In genomic region chr13:56356999-56357398, GRCm38 (mm10) we compare ENCODE assay signal across 24 mouse cellular contexts.
DNase-seq lines count a peak whose midpoint lies in the region; ATAC-seq lines count a peak whose summit lies in the region.
"Had no signal": no experiment of that assay in that cellular context is flagged by ENCODE, and none has a peak within 500 bp of the region (broad histone marks: within the 10 kb centered on the region; RNA-seq: fewer than 3 reads in every experiment).

No protein-coding gene starts in this region.

- no peak overlapping the region for H3K4me3 ChIP-seq in liver, embryonic 11.5 days (ENCODE audit: low read depth, low read length)
- 0 out of 2 replicates have a peak overlapping the region, but pooled peaks have one; percentile 5 for H3K4me3 ChIP-seq in liver, embryonic 13.5 days (replicated peaks)
- no peak overlapping the region for H3K4me3 ChIP-seq in liver, embryonic 15.5 days (replicated peaks)
- no peak overlapping the region for H3K4me3 ChIP-seq in forebrain, embryonic 13.5 days
- H3K4me3 ChIP-seq: embryonic facial prominence, embryonic 13.5 days; embryonic facial prominence, embryonic 15.5 days; forebrain, embryonic 10.5 days; forebrain, embryonic 12.5 days; forebrain, embryonic 15.5 days had no signal

- peak; percentile 21 for DNase-seq in liver
- DNase-seq in liver, embryonic 11.5 days (ENCODE audit: low spot score): no peak
- DNase-seq in c-Kit-positive CD71-positive TER-119-positive erythroid progenitor cells, embryonic 14.5 days (ENCODE audit: low spot score): peak; percentile 4
- peak; percentile 18 for DNase-seq in liver, embryonic 13.5 days
- no peak for DNase-seq in spleen, postnatal 4 days (ENCODE audit: low spot score in 2 of 2)
- DNase-seq: adrenal gland, adult 8-10 months; adrenal gland, postnatal 14 days; adrenal gland, postnatal 36 days; cerebellum, adult 11 months; cerebellum, adult 18-20 months; cerebellum, adult 8-10 months; cerebellum, adult 9-11 months; cerebellum, postnatal 14 days; cerebellum, postnatal 36 days; embryo, embryonic 11 days; forebrain, postnatal 0 days had no signal

- H3K4me2 ChIP-seq in liver, embryonic 11.5 days: no peak overlapping the region
- peak overlapping the region; percentile 23; the same call in 1 of the 2 replicates for H3K4me2 ChIP-seq in liver, embryonic 13.5 days
- H3K4me2 ChIP-seq in liver, embryonic 15.5 days: 0 out of 2 replicates have a peak overlapping the region, but pooled peaks have one; percentile 7
- no peak overlapping the region for H3K4me2 ChIP-seq in forebrain, embryonic 13.5 days
- H3K4me2 ChIP-seq: embryonic facial prominence, embryonic 13.5 days; embryonic facial prominence, embryonic 15.5 days; forebrain, embryonic 12.5 days; forebrain, embryonic 15.5 days had no signal

- H3K27me3 ChIP-seq in liver, embryonic 11.5 days (replicated peaks; ENCODE audit: control insufficient read depth, insufficient read depth, low read length): no peaks in the 10 kb centered on the region
- H3K27me3 ChIP-seq in liver, embryonic 13.5 days: no peaks in the 10 kb centered on the region
- H3K27me3 ChIP-seq in liver, embryonic 15.5 days: no peaks in the 10 kb centered on the region
- H3K27me3 ChIP-seq in forebrain, embryonic 13.5 days: no peaks in the 10 kb centered on the region
- H3K27me3 ChIP-seq: embryonic facial prominence, embryonic 13.5 days; embryonic facial prominence, embryonic 15.5 days; forebrain, embryonic 15.5 days had no signal

- H3K9me3 ChIP-seq in liver, embryonic 11.5 days (ENCODE audit: control insufficient read depth, low read length): no peaks in the 10 kb centered on the region
- H3K9me3 ChIP-seq in liver, embryonic 13.5 days (replicated peaks): no peaks in the 10 kb centered on the region
- H3K9me3 ChIP-seq in liver, embryonic 15.5 days (replicated peaks): no peaks in the 10 kb centered on the region
- no peaks in the 10 kb centered on the region for H3K9me3 ChIP-seq in forebrain, embryonic 13.5 days (replicated peaks)
- H3K9me3 ChIP-seq: embryonic facial prominence, embryonic 13.5 days; embryonic facial prominence, embryonic 15.5 days; forebrain, embryonic 10.5 days; forebrain, embryonic 12.5 days; forebrain, embryonic 15.5 days had no signal

- no peaks in the 10 kb centered on the region for H3K36me3 ChIP-seq in liver, embryonic 11.5 days (ENCODE audit: control insufficient read depth, insufficient read depth, low read length)
- H3K36me3 ChIP-seq in liver, embryonic 13.5 days: no peaks in the 10 kb centered on the region
- no peaks in the 10 kb centered on the region for H3K36me3 ChIP-seq in liver, embryonic 15.5 days (replicated peaks)
- H3K36me3 ChIP-seq in forebrain, embryonic 13.5 days (ENCODE audit: poor library complexity, severe bottlenecking): no peaks in the 10 kb centered on the region
- H3K36me3 ChIP-seq: embryonic facial prominence, embryonic 13.5 days; embryonic facial prominence, embryonic 15.5 days; forebrain, embryonic 10.5 days; forebrain, embryonic 12.5 days; forebrain, embryonic 15.5 days had no signal

- H3K9ac ChIP-seq in liver, embryonic 11.5 days (ENCODE audit: low read depth, low read length): no peak overlapping the region
- H3K9ac ChIP-seq in liver, embryonic 13.5 days: no peak overlapping the region
- H3K9ac ChIP-seq in liver, embryonic 15.5 days: no peak overlapping the region
- H3K9ac ChIP-seq in forebrain, embryonic 13.5 days: no peak overlapping the region
- H3K9ac ChIP-seq: embryonic facial prominence, embryonic 13.5 days; embryonic facial prominence, embryonic 15.5 days; forebrain, embryonic 12.5 days; forebrain, embryonic 15.5 days; forebrain, postnatal 0 days had no signal

- WGBS in liver, embryonic 11.5 days: 38% methylated on average over 1 of the region's 1 CpGs
- WGBS in liver, embryonic 13.5 days (ENCODE audit: insufficient replicate concordance): 12% methylated on average over 1 of the region's 1 CpGs
- WGBS in liver, embryonic 15.5 days (ENCODE audit: insufficient replicate concordance): 24% methylated on average over 1 of the region's 1 CpGs
- 64% methylated on average over 1 of the region's 1 CpGs for WGBS in forebrain, embryonic 13.5 days

- no peak for ATAC-seq in liver, embryonic 11.5 days (replicated peaks; ENCODE audit: low FRiP score)
- peak; percentile 62 for ATAC-seq in liver, embryonic 13.5 days (ENCODE audit: low read depth)
- no peak for ATAC-seq in liver, embryonic 15.5 days (ENCODE audit: insufficient read depth)
- ATAC-seq in forebrain, embryonic 13.5 days: no peak
- ATAC-seq: activated CD4-positive, CD25-positive, alpha-beta regulatory T cell, adult 4 months; forebrain, embryonic 15.5 days; forebrain, postnatal 0 days had no signal

- no peaks in the 10 kb centered on the region for H3K4me1 ChIP-seq in liver, embryonic 11.5 days (replicated peaks; ENCODE audit: control insufficient read depth, insufficient read depth, low read length)
- H3K4me1 ChIP-seq in liver, embryonic 13.5 days (replicated peaks): peaks cover 14% of the 10 kb centered on the region
- H3K4me1 ChIP-seq in liver, embryonic 15.5 days (replicated peaks): peaks cover 4% of the 10 kb centered on the region; the same call in 1 of the 2 replicates
- no peaks in the 10 kb centered on the region for H3K4me1 ChIP-seq in forebrain, embryonic 13.5 days
- H3K4me1 ChIP-seq: forebrain, embryonic 10.5 days; forebrain, embryonic 12.5 days; forebrain, embryonic 15.5 days had no signal

- H3K27ac ChIP-seq in liver, embryonic 11.5 days (ENCODE audit: low read depth, low read length): no peak overlapping the region
- no peak overlapping the region for H3K27ac ChIP-seq in liver, embryonic 13.5 days
- no peak overlapping the region for H3K27ac ChIP-seq in liver, embryonic 15.5 days (replicated peaks)
- H3K27ac ChIP-seq in forebrain, embryonic 13.5 days: no peak overlapping the region
- H3K27ac ChIP-seq: embryonic facial prominence, embryonic 13.5 days; embryonic facial prominence, embryonic 15.5 days; forebrain, embryonic 10.5 days; forebrain, embryonic 12.5 days; forebrain, embryonic 15.5 days had no signal

Comparison
In these comparisons a context has a peak if more than half of its experiments do, and no peak if none do; other contexts are left out.
1. DNase-seq: peak in liver (single experiment), c-Kit-positive CD71-positive TER-119-positive erythroid progenitor cells, embryonic 14.5 days (single experiment) and liver, embryonic 13.5 days (single experiment); none in liver, embryonic 11.5 days (single experiment) and spleen, postnatal 4 days (0 of 2).
2. H3K4me2 ChIP-seq: peak in liver, embryonic 13.5 days (single experiment) and liver, embryonic 15.5 days (single experiment); none in liver, embryonic 11.5 days (single experiment) and forebrain, embryonic 13.5 days (single experiment).